Mouse (Mus musculus): ENCODE results near the gene Dcp1b.

- TF ChIP-seq CTCF (IDR thresholded peaks at IDR 0.05; ENCODE audit: borderline replicate concordance, extremely low read depth, insufficient read depth, insufficient read length) (no peak), POLR2A (IDR thresholded peaks at IDR 0.05; ENCODE audit: borderline replicate concordance, extremely low read depth, insufficient read depth, insufficient read length, poor library complexity, severe bottlenecking) (no peak)
These were observed 50.7 kb downstream of the Dcp1b start for GRCm38 (mm10) chr6:119225731-119226130.

Data from brain, embryonic 14.5 days (tissue).